Mouse (Mus musculus): ENCODE results near the gene Casq2. TPM values are rescaled to one million over a fixed set of nuclear protein-coding genes. Genes with fewer than 3 reads are reported as not detected.

Gene Casq2
- total and polyA plus RNA-seq, 3 experiments: not detected

DNA sequence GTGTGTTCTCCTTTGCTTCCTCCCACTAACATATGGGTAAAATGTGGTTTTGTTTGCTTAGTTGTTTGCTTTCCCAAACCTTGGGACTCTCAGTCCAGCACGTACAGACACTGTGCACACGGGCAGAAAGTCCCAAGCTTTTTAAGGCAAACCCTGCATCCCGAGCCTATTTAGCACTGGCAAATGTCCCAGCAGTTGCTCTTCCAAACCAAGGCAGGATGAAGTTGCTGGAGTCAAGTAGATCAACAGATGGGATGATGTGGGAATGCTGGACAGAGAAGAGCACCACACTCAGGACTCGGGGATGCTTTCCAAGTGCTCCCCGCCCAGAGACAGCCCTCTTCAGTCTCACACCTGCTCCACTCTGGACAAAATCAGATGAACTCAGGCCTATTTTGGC, 9.2 kb downstream of the Casq2 start:
- Histone ChIP-seq H3K4me1 (ENCODE audit: control insufficient read depth in 1 of 2, insufficient read depth in 2 of 2, low read length in 2 of 2) (no peaks in the 10 kb centered on the region), H3K27me3 (ENCODE audit: control insufficient read depth in 1 of 2, insufficient read depth in 2 of 2, low read length in 2 of 2) (no peaks in the 10 kb centered on the region), H3K4me3 (ENCODE audit: control insufficient read depth in 1 of 2, insufficient read depth in 1 of 2, low read depth in 2 of 2, low read length in 2 of 2) (no peak overlapping the region), H3K79me2 (ENCODE audit: control insufficient read depth, insufficient read depth, low read length, poor library complexity) (no peaks in the 10 kb centered on the region), H3K9ac (ENCODE audit: control insufficient read depth, low read depth, low read length, poor library complexity, severe bottlenecking) (no peak overlapping the region), H3K27ac (ENCODE audit: control insufficient read depth, low read depth, low read length) (no peak overlapping the region), H3K36me3 (ENCODE audit: control insufficient read depth in 1 of 2, insufficient read depth in 2 of 2, low read length in 2 of 2) (no peaks in the 10 kb centered on the region), H3K9me3 (replicated peaks; ENCODE audit: insufficient read depth, low read length) (no peaks in the 10 kb centered on the region)
- TF ChIP-seq RCOR1 (IDR thresholded peaks at IDR 0.05; ENCODE audit: low read depth, low read length) (no peak), TAL1 (IDR thresholded peaks at IDR 0.05; ENCODE audit: low read length) (no peak), POLR2AphosphoS2 (IDR thresholded peaks at IDR 0.05; ENCODE audit: low read length) (no peak), CHD1 (IDR thresholded peaks at IDR 0.05; ENCODE audit: low read depth, low read length) (no peak), TBP (IDR thresholded peaks at IDR 0.05; ENCODE audit: low read depth, low read length) (no peak), E2F4 (IDR thresholded peaks at IDR 0.05; ENCODE audit: borderline replicate concordance, low read depth, low read length) (no peak), SMC3 (IDR thresholded peaks at IDR 0.05; ENCODE audit: low read depth, low read length) (no peak), POLR2A (IDR thresholded peaks at IDR 0.05; ENCODE audit: control insufficient read depth in 1 of 2, insufficient read depth in 1 of 2, low read depth in 1 of 2, low read length in 2 of 2, poor library complexity in 1 of 2) (no peak), ELF1 (IDR thresholded peaks at IDR 0.05; ENCODE audit: low read depth, low read length) (no peak), GATA1 (IDR thresholded peaks at IDR 0.05; ENCODE audit: low read depth, low read length) (no peak)
- no peak for DNase-seq (ENCODE audit: low read depth, low spot score)

DNA sequence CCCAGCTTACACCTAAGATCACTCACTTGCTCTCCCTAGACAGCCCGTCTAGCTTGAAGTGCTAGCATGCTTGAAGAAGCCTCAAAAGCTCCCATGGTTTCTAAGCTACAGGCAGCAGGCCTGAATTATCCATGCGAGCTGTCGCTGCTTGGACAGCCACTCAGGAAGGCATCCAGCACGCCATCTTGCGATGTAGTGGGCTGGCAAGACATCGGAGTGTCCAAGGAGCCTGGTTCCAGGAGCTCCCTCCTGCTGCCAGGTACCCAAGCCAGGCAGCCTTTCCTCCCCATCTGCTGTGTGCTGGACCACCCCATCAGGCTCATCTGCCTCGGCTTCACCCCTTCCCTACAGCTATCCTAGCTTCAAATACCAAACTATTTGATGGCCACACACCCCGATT, 10.2 kb downstream of the Casq2 start:
- Histone ChIP-seq H3K9ac (ENCODE audit: control insufficient read depth, low read depth, low read length, poor library complexity, severe bottlenecking) (no peak overlapping the region), H3K36me3 (ENCODE audit: control insufficient read depth in 1 of 2, insufficient read depth in 2 of 2, low read length in 2 of 2) (no peaks in the 10 kb centered on the region), H3K27me3 (ENCODE audit: control insufficient read depth in 1 of 2, insufficient read depth in 2 of 2, low read length in 2 of 2) (no peaks in the 10 kb centered on the region), H3K9me3 (replicated peaks; ENCODE audit: insufficient read depth, low read length) (no peaks in the 10 kb centered on the region), H3K4me1 (ENCODE audit: control insufficient read depth in 1 of 2, insufficient read depth in 2 of 2, low read length in 2 of 2) (no peaks in the 10 kb centered on the region), H3K79me2 (ENCODE audit: control insufficient read depth, insufficient read depth, low read length, poor library complexity) (no peaks in the 10 kb centered on the region), H3K27ac (ENCODE audit: control insufficient read depth, low read depth, low read length) (no peak overlapping the region), H3K4me3 (ENCODE audit: control insufficient read depth in 1 of 2, insufficient read depth in 1 of 2, low read depth in 2 of 2, low read length in 2 of 2) (no peak overlapping the region)
- TF ChIP-seq UBTF (IDR thresholded peaks at IDR 0.05; ENCODE audit: borderline replicate concordance, insufficient read depth, low read depth, low read length) (no peak), HCFC1 (IDR thresholded peaks at IDR 0.05; ENCODE audit: low read depth, low read length) (no peak)
- DNase-seq (ENCODE audit: low read depth, low spot score): no peak

DNA sequence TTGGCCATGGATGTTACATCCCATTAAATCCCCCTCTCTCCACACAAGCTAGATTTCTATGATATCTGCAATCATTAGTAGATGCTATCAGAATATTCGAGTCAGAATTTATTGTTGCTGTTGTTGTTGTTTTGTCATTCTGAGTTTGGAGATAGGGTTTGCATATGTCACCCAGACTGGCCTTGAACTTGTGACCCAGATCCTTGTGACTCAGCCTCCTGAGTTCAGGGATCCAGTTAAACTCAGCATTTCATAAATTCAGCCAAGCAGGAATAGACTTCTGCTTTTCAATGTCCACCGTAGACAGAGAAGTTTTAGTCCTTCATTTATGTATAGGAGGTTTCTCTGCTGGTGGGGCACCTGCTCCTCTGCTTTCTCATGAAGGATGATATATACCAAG, 10.8 kb downstream of the Casq2 start:
- DNase-seq (ENCODE audit: low read depth, low spot score): no peak
- Histone ChIP-seq H3K9ac (ENCODE audit: control insufficient read depth, low read depth, low read length, poor library complexity, severe bottlenecking) (no peak overlapping the region), H3K9me3 (replicated peaks; ENCODE audit: insufficient read depth, low read length) (no peaks in the 10 kb centered on the region), H3K4me1 (ENCODE audit: control insufficient read depth in 1 of 2, insufficient read depth in 2 of 2, low read length in 2 of 2) (no peaks in the 10 kb centered on the region), H3K27me3 (ENCODE audit: control insufficient read depth in 1 of 2, insufficient read depth in 2 of 2, low read length in 2 of 2) (no peaks in the 10 kb centered on the region), H3K36me3 (ENCODE audit: control insufficient read depth in 1 of 2, insufficient read depth in 2 of 2, low read length in 2 of 2) (no peaks in the 10 kb centered on the region), H3K27ac (ENCODE audit: control insufficient read depth, low read depth, low read length) (no peak overlapping the region), H3K79me2 (ENCODE audit: control insufficient read depth, insufficient read depth, low read length, poor library complexity) (no peaks in the 10 kb centered on the region), H3K4me3 (ENCODE audit: control insufficient read depth in 1 of 2, insufficient read depth in 1 of 2, low read depth in 2 of 2, low read length in 2 of 2) (no peak overlapping the region)
- no peak for TF ChIP-seq UBTF (IDR thresholded peaks at IDR 0.05; ENCODE audit: borderline replicate concordance, insufficient read depth, low read depth, low read length)
- no peak for TF ChIP-seq TBP (IDR thresholded peaks at IDR 0.05; ENCODE audit: low read depth, low read length)
- TF ChIP-seq MXI1 (IDR thresholded peaks at IDR 0.05; ENCODE audit: low read depth, low read length): no peak
- TF ChIP-seq EP300 (IDR thresholded peaks at IDR 0.05; ENCODE audit: low read depth in 1 of 2, low read length in 2 of 2): no peak
- no peak for TF ChIP-seq USF2 (IDR thresholded peaks at IDR 0.05; ENCODE audit: borderline replicate concordance in 1 of 2, insufficient read depth in 1 of 2, low read depth in 1 of 2, low read length in 2 of 2)
- TF ChIP-seq CHD2 (IDR thresholded peaks at IDR 0.05; ENCODE audit: low read length): no peak
- TF ChIP-seq NRF1 (IDR thresholded peaks at IDR 0.05; ENCODE audit: insufficient read depth, low read depth, low read length, poor library complexity, severe bottlenecking): no peak
- no peak for TF ChIP-seq SIN3A (IDR thresholded peaks at IDR 0.05; ENCODE audit: low read length)
- no peak for TF ChIP-seq KAT2A (conservative IDR thresholded peaks at IDR 0.05; ENCODE audit: low read depth, low read length)
- TF ChIP-seq MAX (IDR thresholded peaks at IDR 0.05; ENCODE audit: low read length): no peak
- TF ChIP-seq HCFC1 (IDR thresholded peaks at IDR 0.05; ENCODE audit: low read depth, low read length): no peak
- no peak for TF ChIP-seq TAL1 (IDR thresholded peaks at IDR 0.05; ENCODE audit: low read length)
- no peak for TF ChIP-seq E2F4 (IDR thresholded peaks at IDR 0.05; ENCODE audit: borderline replicate concordance, low read depth, low read length)
- TF ChIP-seq CHD1 (IDR thresholded peaks at IDR 0.05; ENCODE audit: low read depth, low read length): no peak
- no peak for TF ChIP-seq MAZ (IDR thresholded peaks at IDR 0.05; ENCODE audit: low read depth, low read length)
- no peak for TF ChIP-seq CTCF (IDR thresholded peaks at IDR 0.05 in 2 of 3, conservative IDR thresholded peaks at IDR 0.05 in 1 of 3; ENCODE audit: control insufficient read depth in 1 of 3, insufficient read depth in 1 of 3, low read depth in 2 of 3, low read length in 3 of 3, poor library complexity in 1 of 3, severe bottlenecking in 1 of 3)
- no peak for TF ChIP-seq ETS1 (IDR thresholded peaks at IDR 0.05; ENCODE audit: low read depth, low read length)
- TF ChIP-seq BHLHE40 (IDR thresholded peaks at IDR 0.05; ENCODE audit: borderline replicate concordance, low read depth, low read length): no peak
- TF ChIP-seq ZC3H11A (IDR thresholded peaks at IDR 0.05; ENCODE audit: low read depth, low read length): no peak

Measured in MEL (cell line).